Mouse (Mus musculus) liver, postnatal 0 days (tissue): ENCODE data around the gene Phactr4. TPM values are rescaled to one million over a fixed set of nuclear protein-coding genes. Genes with fewer than 3 reads are reported as not detected.

Experiments used
- ATAC-seq: fragments of 200-750 bp; cut with Nextera tagmentation; 2 replicates; pipeline ENCODE4 v1.8.0; 2017; ENCODE audit warnings: mild to moderate bottlenecking, moderate library complexity
- DNase-seq: peaks from one replicate; pipeline ENCODE4 v3.0.0-alpha.2; 2016
- H3K27ac ChIP-seq: fragments of 300-500 bp; sonication (generic); 2 replicates; pipeline ENCODE4 v1.5.1; 2014; ENCODE audit warnings: antibody characterized with exemption, moderate library complexity, mild to moderate bottlenecking, low read depth
- H3K27me3 ChIP-seq: fragments of 300-500 bp; sonication (generic); 2 replicates; pipeline ENCODE4 v1.6.1; 2014; ENCODE audit warnings: low read length, control low read depth, mixed read lengths; ENCODE audit not compliant: insufficient read depth
- H3K36me3 ChIP-seq: fragments of 300-500 bp; sonication (generic); replicated peaks from 2 replicates; pipeline ENCODE4 v1.6.1; 2014; ENCODE audit warnings: mild to moderate bottlenecking, control low read depth, low read length, moderate library complexity, mixed read lengths; ENCODE audit not compliant: insufficient read depth
- H3K4me1 ChIP-seq: fragments of 300-500 bp; sonication (generic); 2 replicates; pipeline ENCODE4 v1.6.1; 2014; ENCODE audit warnings: antibody characterized with exemption, mild to moderate bottlenecking, control low read depth; ENCODE audit not compliant: insufficient read depth
- H3K4me2 ChIP-seq: fragments of 300-500 bp; sonication (generic); 2 replicates; pipeline ENCODE4 v1.6.1; 2014; ENCODE audit warnings: low read depth, mild to moderate bottlenecking, low read length, moderate library complexity, mixed read lengths
- H3K4me3 ChIP-seq: fragments of 300-500 bp; sonication (generic); 2 replicates; pipeline ENCODE4 v1.5.1; 2014; ENCODE audit warnings: low read depth, low read length
- H3K9ac ChIP-seq: fragments of 300-500 bp; sonication (generic); replicated peaks from 2 replicates; pipeline ENCODE4 v1.6.1; 2014; ENCODE audit warnings: mild to moderate bottlenecking, moderate library complexity
- H3K9me3 ChIP-seq: fragments of 300-500 bp; sonication (generic); 2 replicates; pipeline ENCODE4 v1.6.1; 2016; ENCODE audit warnings: mild to moderate bottlenecking, control low read depth, low read length, mixed read lengths
- CTCF ChIP-seq: sonication (generic); IDR thresholded peaks from 2 replicates; pipeline ENCODE4 v1.5.1; 2016; ENCODE audit warnings: antibody characterized with exemption, low read depth
- EP300 ChIP-seq: IDR thresholded peaks from 2 replicates; pipeline ENCODE4 v1.6.1; 2016; ENCODE audit warnings: antibody characterized with exemption, low read depth, mild to moderate bottlenecking
- WGBS: fragments of 180-500 bp; shearing (Covaris S2); extraction: QIAGEN DNeasy Blood & Tissue Kit; methylation state at CpG from one replicate; pipeline ENCODE4 v1.1.7; 2014; ENCODE audit not compliant: insufficient replicate concordance; 5-methylcytosine and 5-hydroxymethylcytosine counted together
- polyA plus RNA-seq: library from polyadenylated mRNA; unstranded; fragments of >200 nt; fragmentation: Nextera tagmentation; extraction: Ambion mirVana; gene quantifications from 2 replicates; pipeline ENCODE4 v1.2.1, GENCODE M21; 2015

The Phactr4 gene
- polyA plus RNA-seq = 6.2 and 7.7 TPM in 2 replicates

- H3K27ac ChIP-seq = peak within 1 kb of the TSS; percentile 100
- peak within 1 kb of the TSS; percentile 94 for H3K9ac ChIP-seq
- H3K27me3 ChIP-seq = no peaks in the 10 kb centered on the region
- peak within 1 kb of the TSS; percentile 94 for H3K4me3 ChIP-seq
- DNase-seq (peak; percentile 95), ATAC-seq (peak; percentile 96)
- H3K4me2 ChIP-seq = peak within 1 kb of the TSS; percentile 87
- no peaks in the 10 kb centered on the region for H3K36me3 ChIP-seq
- peaks cover 19% of the 10 kb centered on the region for H3K4me1 ChIP-seq
- TF ChIP-seq CTCF (no peak), EP300 (no peak; the same call in 1 of the 2 replicates)
- WGBS = under 1% methylated on average over 64 of the region's 73 CpGs
- H3K9me3 ChIP-seq = no peaks in the 10 kb centered on the region
Measured at GRCm38 (mm10) chr4:132421923-132422782, at the start of gene Phactr4. Phactr4 (minus strand) TSS chr4:132422489.

GRCm38 (mm10) chr4:132469873-132470272 is 47.6 kb upstream of the Phactr4 start:
- Histone ChIP-seq H3K9ac (peak overlapping the region; percentile 41), H3K27ac (peak overlapping the region; percentile 86), H3K4me1 (peaks cover 13% of the 10 kb centered on the region), H3K4me3 (no peak overlapping the region), H3K9me3 (no peaks in the 10 kb centered on the region), H3K4me2 (peak overlapping the region; percentile 22; the same call in 1 of the 2 replicates), H3K36me3 (no peaks in the 10 kb centered on the region), H3K27me3 (no peaks in the 10 kb centered on the region)
- ATAC-seq (peak; percentile 31), DNase-seq (no peak)
- WGBS = 12% methylated on average over 3 of the region's 3 CpGs
- TF ChIP-seq EP300 = no peak
- TF ChIP-seq CTCF = no peak

DNA sequence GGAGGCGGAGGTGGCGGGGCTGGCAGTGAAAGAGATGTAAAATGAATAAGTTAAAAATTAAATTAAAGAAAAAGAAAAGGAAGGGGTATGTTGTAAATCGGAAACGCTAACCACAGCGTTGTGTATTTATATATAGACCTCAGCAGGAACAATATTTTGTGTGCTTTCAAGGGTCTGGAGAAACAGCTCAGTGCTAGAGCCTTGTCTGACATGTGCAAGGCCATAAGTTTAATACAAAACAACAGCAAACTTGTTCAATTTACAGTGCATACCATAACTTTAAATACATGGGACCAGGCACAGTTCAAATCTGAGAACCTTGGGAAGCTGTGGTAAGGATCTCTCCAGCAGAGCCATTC is 41.9 kb upstream of the Phactr4 start:
- no peak for ATAC-seq
- H3K4me1 ChIP-seq = peaks cover 12% of the 10 kb centered on the region
- no peak overlapping the region; the same call in 1 of the 2 replicates for H3K9ac ChIP-seq
- H3K4me3 ChIP-seq = peak overlapping the region; percentile 69
- H3K27ac ChIP-seq = peak overlapping the region; percentile 64
- WGBS = 2% methylated on average over 5 of the region's 5 CpGs
- no peaks in the 10 kb centered on the region for H3K27me3 ChIP-seq
- TF ChIP-seq CTCF (no peak), EP300 (no peak)
- peak overlapping the region; percentile 95 for H3K4me2 ChIP-seq
- no peaks in the 10 kb centered on the region for H3K9me3 ChIP-seq
- H3K36me3 ChIP-seq = peaks cover 17% of the 10 kb centered on the region
- no peak for DNase-seq

DNA sequence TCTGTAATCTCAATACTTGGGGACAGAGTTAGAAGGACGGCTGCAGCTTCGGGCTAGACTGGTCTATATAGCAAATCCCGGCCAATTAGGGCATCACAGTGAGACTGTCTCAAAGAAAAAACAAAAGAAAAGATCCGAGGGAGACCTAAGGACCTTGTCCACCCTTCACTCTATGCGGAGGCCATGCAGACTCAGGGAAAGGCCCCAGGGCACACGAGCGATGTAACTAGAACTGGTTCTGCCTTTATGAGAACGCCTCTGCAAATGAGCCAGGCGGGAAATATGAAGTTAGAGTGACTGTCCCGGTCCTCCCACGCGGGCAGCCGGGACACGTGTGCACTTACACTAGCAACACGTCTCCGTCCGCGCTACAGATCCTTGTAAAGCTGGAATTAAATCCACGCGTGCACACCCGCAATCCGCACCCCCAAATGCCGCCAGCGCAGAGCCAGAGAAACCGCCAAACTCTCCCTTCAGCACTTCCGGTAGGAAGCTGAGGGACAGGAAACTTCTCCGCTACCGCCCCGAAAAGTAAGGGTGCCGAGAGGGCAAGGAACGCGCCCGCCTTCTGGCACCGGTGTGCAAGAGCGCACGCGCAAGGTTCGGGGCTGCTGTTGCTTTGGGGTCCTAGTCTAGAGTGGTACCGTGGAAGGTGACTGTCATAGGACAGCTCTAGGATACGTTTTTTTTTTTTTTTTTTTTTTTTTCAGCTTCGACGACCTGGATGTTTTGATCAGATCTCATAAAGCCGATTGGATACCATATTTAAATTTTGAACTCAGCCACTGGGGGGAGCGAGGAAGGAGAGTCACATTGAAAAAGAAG is 41.4 kb upstream of the Phactr4 start, which contains the start of gene Med18:
Med18 (minus strand) TSS at position 492 of the 825 bp plus-strand sequence.
- no peaks in the 10 kb centered on the region for H3K9me3 ChIP-seq
- ATAC-seq = peak; percentile 90

DNA sequence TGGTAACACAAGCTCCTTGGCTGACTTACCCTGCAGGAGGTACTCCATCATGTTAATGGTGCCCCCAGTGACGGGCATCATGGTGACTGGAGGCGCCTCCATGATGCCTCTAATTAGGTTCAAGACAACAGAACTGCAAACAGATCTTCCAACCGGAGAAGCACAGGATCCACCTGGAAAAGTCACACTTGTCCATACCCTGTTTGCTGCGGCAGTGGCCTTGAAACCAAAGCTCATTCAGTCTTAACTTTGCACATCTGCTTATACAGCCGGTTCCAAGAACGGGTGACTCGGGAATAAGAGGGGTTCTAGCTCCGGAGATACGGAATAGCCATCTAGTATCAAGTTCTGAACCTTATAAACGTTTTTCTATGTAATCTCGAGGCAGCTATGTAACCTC is 40.5 kb upstream of the Phactr4 start:
- TF ChIP-seq EP300 (no peak), CTCF (no peak)

More for the DNA sequence above, 41.4 kb upstream of the Phactr4 start, which contains the start of gene Med18:
- peaks cover 12% of the 10 kb centered on the region for H3K4me1 ChIP-seq
- H3K36me3 ChIP-seq = peaks cover 22% of the 10 kb centered on the region
- under 1% methylated on average over 44 of the region's 44 CpGs for WGBS
- H3K4me3 ChIP-seq = peak within 1 kb of the TSS; percentile 69
- peak within 1 kb of the TSS; percentile 64 for H3K27ac ChIP-seq
- DNase-seq = peak; percentile 95
- TF ChIP-seq EP300 = peak; percentile 79
- peak; percentile 69 for TF ChIP-seq CTCF
- H3K4me2 ChIP-seq = peak within 1 kb of the TSS; percentile 95
- H3K9ac ChIP-seq = peak within 1 kb of the TSS; percentile 72
- no peaks in the 10 kb centered on the region for H3K27me3 ChIP-seq

GRCm38 (mm10) chr4:132460225-132460624 is 37.9 kb upstream of the Phactr4 start:
- H3K27me3 ChIP-seq = no peaks in the 10 kb centered on the region

More for the DNA sequence above, 40.5 kb upstream of the Phactr4 start:
- no peak for DNase-seq
- Histone ChIP-seq H3K36me3 (peaks cover 30% of the 10 kb centered on the region), H3K4me2 (peak overlapping the region; percentile 95), H3K4me1 (peaks cover 12% of the 10 kb centered on the region), H3K9me3 (no peaks in the 10 kb centered on the region), H3K27ac (peak overlapping the region; percentile 64), H3K4me3 (peak overlapping the region; percentile 69), H3K9ac (peak overlapping the region; percentile 72), H3K27me3 (no peaks in the 10 kb centered on the region)
- 6% methylated on average over 11 of the region's 11 CpGs for WGBS
- ATAC-seq = no peak

More at GRCm38 (mm10) chr4:132460225-132460624, 37.9 kb upstream of the Phactr4 start:
- Histone ChIP-seq H3K27ac (no peak overlapping the region), H3K36me3 (peaks cover 37% of the 10 kb centered on the region), H3K9ac (no peak overlapping the region), H3K4me1 (peaks cover 12% of the 10 kb centered on the region), H3K4me2 (no peak overlapping the region), H3K9me3 (no peaks in the 10 kb centered on the region), H3K4me3 (no peak overlapping the region)
- no peak for ATAC-seq
- WGBS = 81% methylated on average over 8 of the region's 8 CpGs
- no peak for TF ChIP-seq CTCF
- no peak for TF ChIP-seq EP300
- DNase-seq = no peak
